Mouse (Mus musculus) kidney, embryonic 14.5 days (tissue): ENCODE measurements around the gene Them5. TPM values are rescaled to one million over a fixed set of nuclear protein-coding genes. Genes with fewer than 3 reads are reported as not detected.

Experiments used
- ATAC-seq: fragments of 200-750 bp; cut with Nextera tagmentation; 2 replicates; pipeline ENCODE4 v1.8.0; 2017; ENCODE audit warnings: moderate number of reproducible peaks, mild to moderate bottlenecking, moderate TSS enrichment, moderate library complexity; ENCODE audit not compliant: low FRiP score, low TSS enrichment
- H3K27ac ChIP-seq: fragments of 300-500 bp; sonication (generic); 2 replicates; pipeline ENCODE4 v1.5.1; 2014; ENCODE audit warnings: low read depth, mild to moderate bottlenecking, low read length, moderate library complexity, mixed read lengths
- H3K27me3 ChIP-seq: fragments of 300-500 bp; sonication (generic); 2 replicates; pipeline ENCODE4 v1.6.1; 2014; ENCODE audit warnings: mild to moderate bottlenecking, low read length; ENCODE audit not compliant: control insufficient read depth, insufficient read depth
- H3K36me3 ChIP-seq: fragments of 300-500 bp; sonication (generic); 2 replicates; pipeline ENCODE4 v1.6.1; 2014; ENCODE audit warnings: low read length, mixed read lengths; ENCODE audit not compliant: control insufficient read depth, insufficient read depth
- H3K4me1 ChIP-seq: fragments of 300-500 bp; sonication (generic); 2 replicates; pipeline ENCODE4 v1.6.1; 2014; ENCODE audit warnings: low read length, mixed read lengths; ENCODE audit not compliant: control insufficient read depth, insufficient read depth
- H3K4me2 ChIP-seq: fragments of 300-500 bp; sonication (generic); replicated peaks from 2 replicates; pipeline ENCODE4 v1.6.1; 2014; ENCODE audit warnings: low read depth, mild to moderate bottlenecking, low read length
- H3K4me3 ChIP-seq: fragments of 300-500 bp; sonication (generic); 2 replicates; pipeline ENCODE4 v1.5.1; 2014; ENCODE audit warnings: mild to moderate bottlenecking, low read length
- H3K9ac ChIP-seq: fragments of 300-500 bp; sonication (generic); 2 replicates; pipeline ENCODE4 v1.6.1; 2014; ENCODE audit warnings: low read depth, mild to moderate bottlenecking, low read length, moderate library complexity
- H3K9me3 ChIP-seq: fragments of 300-500 bp; sonication (generic); 2 replicates; pipeline ENCODE4 v1.6.1; 2016; ENCODE audit warnings: low read length; ENCODE audit not compliant: control insufficient read depth
- WGBS: fragments of 180-500 bp; shearing (Covaris S2); extraction: QIAGEN DNeasy Blood & Tissue Kit; methylation state at CpG from one replicate; pipeline ENCODE4 v1.1.7; 2014; 5-methylcytosine and 5-hydroxymethylcytosine counted together
- polyA plus RNA-seq: library from polyadenylated mRNA; unstranded; fragments of >200 nt; fragmentation: Nextera tagmentation; extraction: Ambion mirVana; gene quantifications from 2 replicates; pipeline ENCODE4 v1.2.1, GENCODE M21; 2014

Them5 gene
- not detected in 2 replicates for polyA plus RNA-seq

GRCm38 (mm10) chr3:94341959-94342422 lies at the start of gene Them5:
Gene Them5, plus strand, starts transcription at chr3:94342099.
- 59% methylated on average over 3 of the region's 3 CpGs for WGBS
- Histone ChIP-seq H3K4me2 (no peak within 1 kb of the TSS), H3K9me3 (no peaks in the 10 kb centered on the region), H3K4me3 (no peak within 1 kb of the TSS), H3K36me3 (no peaks in the 10 kb centered on the region), H3K27me3 (no peaks in the 10 kb centered on the region), H3K27ac (no peak within 1 kb of the TSS), H3K9ac (no peak within 1 kb of the TSS), H3K4me1 (no peaks in the 10 kb centered on the region)
- ATAC-seq, result no peak

- H3K27me3 ChIP-seq, result no peaks in the 10 kb centered on the region
- H3K9ac ChIP-seq, result no peak overlapping the region
- no peaks in the 10 kb centered on the region for H3K36me3 ChIP-seq
- H3K4me3 ChIP-seq, result no peak overlapping the region
- no peaks in the 10 kb centered on the region for H3K9me3 ChIP-seq
- no peak overlapping the region for H3K4me2 ChIP-seq
- no peak for ATAC-seq
- H3K27ac ChIP-seq, result no peak overlapping the region
- H3K4me1 ChIP-seq, result no peaks in the 10 kb centered on the region
- 76% methylated on average over 1 of the region's 1 CpGs for WGBS
Observed at GRCm38 (mm10) chr3:94305457-94305856, 36.4 kb upstream of the Them5 start.

GRCm38 (mm10) chr3:94306975-94307374 lies 34.9 kb upstream of the Them5 start:
- Histone ChIP-seq H3K4me1 (0 out of 2 replicates have a peak, but pooled peaks cover 2% of the 10 kb centered on the region), H3K4me2 (no peak overlapping the region), H3K9me3 (no peaks in the 10 kb centered on the region), H3K36me3 (no peaks in the 10 kb centered on the region), H3K27ac (no peak overlapping the region), H3K27me3 (no peaks in the 10 kb centered on the region), H3K9ac (no peak overlapping the region), H3K4me3 (no peak overlapping the region)
- no peak for ATAC-seq

- H3K9me3 ChIP-seq, result no peaks in the 10 kb centered on the region
- H3K4me2 ChIP-seq, result peak within 1 kb of the TSS; percentile 63
- H3K36me3 ChIP-seq, result no peaks in the 10 kb centered on the region
- H3K4me3 ChIP-seq, result peak within 1 kb of the TSS; percentile 60
- peak within 1 kb of the TSS; percentile 55 for H3K27ac ChIP-seq
- peak within 1 kb of the TSS; percentile 53 for H3K9ac ChIP-seq
- peak; percentile 100 for ATAC-seq
- WGBS, result 2% methylated on average over 47 of the region's 47 CpGs
- 0 out of 2 replicates have a peak, but pooled peaks cover 2% of the 10 kb centered on the region for H3K4me1 ChIP-seq
- H3K27me3 ChIP-seq, result no peaks in the 10 kb centered on the region
Observed at GRCm38 (mm10) chr3:94309633-94310363, 32.1 kb upstream of the Them5 start, which contains the start of gene Them4. Gene Them4, plus strand, starts transcription at chr3:94310089.

GRCm38 (mm10) chr3:94310491-94310890 lies 31.4 kb upstream of the Them5 start:
- Histone ChIP-seq H3K9me3 (no peaks in the 10 kb centered on the region), H3K4me1 (0 out of 2 replicates have a peak, but pooled peaks cover 2% of the 10 kb centered on the region), H3K36me3 (no peaks in the 10 kb centered on the region), H3K4me2 (peak overlapping the region; percentile 63), H3K4me3 (peak overlapping the region; percentile 60), H3K27ac (peak overlapping the region; percentile 49; the same call in 1 of the 2 replicates), H3K27me3 (no peaks in the 10 kb centered on the region), H3K9ac (peak overlapping the region; percentile 53)
- 48% methylated on average over 7 of the region's 7 CpGs for WGBS
- no peak for ATAC-seq

GRCm38 (mm10) chr3:94310911-94311310 lies 31.0 kb upstream of the Them5 start:
- WGBS, result 73% methylated on average over 6 of the region's 6 CpGs

GRCm38 (mm10) chr3:94311376-94311775 lies 30.5 kb upstream of the Them5 start:
- WGBS, result 89% methylated on average over 4 of the region's 4 CpGs
- Histone ChIP-seq H3K36me3 (no peaks in the 10 kb centered on the region), H3K4me2 (peak overlapping the region; percentile 63; the same call in 1 of the 2 replicates), H3K4me3 (no peak overlapping the region), H3K27ac (no peak overlapping the region), H3K9me3 (no peaks in the 10 kb centered on the region), H3K9ac (no peak overlapping the region), H3K27me3 (no peaks in the 10 kb centered on the region), H3K4me1 (0 out of 2 replicates have a peak, but pooled peaks cover 2% of the 10 kb centered on the region)
- ATAC-seq, result no peak

More at GRCm38 (mm10) chr3:94310911-94311310, 31.0 kb upstream of the Them5 start:
- H3K9me3 ChIP-seq, result no peaks in the 10 kb centered on the region
- no peak overlapping the region for H3K27ac ChIP-seq
- no peak for ATAC-seq
- H3K27me3 ChIP-seq, result no peaks in the 10 kb centered on the region
- H3K36me3 ChIP-seq, result no peaks in the 10 kb centered on the region
- peak overlapping the region; percentile 63 for H3K4me2 ChIP-seq
- peak overlapping the region; percentile 60 for H3K4me3 ChIP-seq
- no peak overlapping the region for H3K9ac ChIP-seq
- H3K4me1 ChIP-seq, result 0 out of 2 replicates have a peak, but pooled peaks cover 2% of the 10 kb centered on the region

GRCm38 (mm10) chr3:94328681-94329080 lies 13.2 kb upstream of the Them5 start:
- Histone ChIP-seq H3K4me2 (no peak overlapping the region), H3K36me3 (peaks cover 6% of the 10 kb centered on the region; the same call in 1 of the 2 replicates), H3K9ac (no peak overlapping the region), H3K4me3 (no peak overlapping the region), H3K9me3 (no peaks in the 10 kb centered on the region), H3K27ac (no peak overlapping the region), H3K4me1 (no peaks in the 10 kb centered on the region), H3K27me3 (no peaks in the 10 kb centered on the region)
- WGBS, result 62% methylated on average over 3 of the region's 3 CpGs
- ATAC-seq, result no peak

GRCm38 (mm10) chr3:94334442-94334841 lies 7.5 kb upstream of the Them5 start:
- Histone ChIP-seq H3K27ac (no peak overlapping the region), H3K4me2 (no peak overlapping the region), H3K4me1 (no peaks in the 10 kb centered on the region), H3K4me3 (no peak overlapping the region), H3K36me3 (peaks cover 4% of the 10 kb centered on the region; the same call in 1 of the 2 replicates), H3K9me3 (no peaks in the 10 kb centered on the region), H3K9ac (no peak overlapping the region), H3K27me3 (no peaks in the 10 kb centered on the region)
- ATAC-seq, result no peak
- WGBS, result 89% methylated on average over 4 of the region's 4 CpGs
